ENCODE assay signal across 11 mouse cellular contexts in the genomic region with DNA sequence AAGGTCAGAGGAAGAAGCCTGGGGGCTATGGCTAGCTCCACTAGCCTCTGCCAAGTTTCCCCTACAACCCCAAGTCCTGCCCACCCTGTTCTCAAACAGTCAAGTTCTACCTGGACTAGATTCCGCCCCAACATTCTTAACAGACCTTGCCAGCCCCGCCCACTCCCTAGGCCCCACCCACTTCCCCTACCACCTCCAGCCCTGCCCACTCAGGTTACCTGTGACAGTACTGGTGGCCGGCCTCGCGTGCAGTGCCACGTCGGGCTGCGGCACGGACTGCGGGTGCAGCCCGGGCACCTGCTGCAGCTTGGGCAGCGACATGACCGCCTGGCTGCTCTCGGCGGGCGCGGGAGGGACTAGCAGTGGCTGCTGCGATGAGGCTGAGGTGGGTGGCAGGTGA. TPM values are rescaled to one million over a fixed set of nuclear protein-coding genes. Genes with fewer than 3 reads are reported as not detected.
A peak's percentile ranks its signal among the peaks of the same experiment; 100 is the strongest.
DNase-seq lines count a peak whose midpoint lies in the region; ATAC-seq and TF ChIP-seq lines count a peak whose summit lies in the region.
"Had no signal": no experiment of that assay in that cellular context is flagged by ENCODE, and none has a peak within 500 bp of the region (broad histone marks: within the 10 kb centered on the region; RNA-seq: fewer than 3 reads in every experiment).

No protein-coding gene starts in this region.

- H3K9me3 ChIP-seq in ES-Bruce4 (replicated peaks; ENCODE audit: control insufficient read depth, insufficient read depth, low read length, poor library complexity, severe bottlenecking) = no peaks in the 10 kb centered on the region
- no peaks in the 10 kb centered on the region for H3K9me3 ChIP-seq in embryonic facial prominence, embryonic 11.5 days (replicated peaks; ENCODE audit: control insufficient read depth, low read length)
- H3K9me3 ChIP-seq in lung, postnatal 0 days (ENCODE audit: low read length) = no peaks in the 10 kb centered on the region
- H3K9me3 ChIP-seq: limb, embryonic 12.5 days had no signal

- H3K4me2 ChIP-seq in embryonic facial prominence, embryonic 11.5 days (ENCODE audit: low read depth, low read length) = no peak overlapping the region
- peak overlapping the region; percentile 33; the same call in 1 of the 2 replicates for H3K4me2 ChIP-seq in lung, postnatal 0 days (replicated peaks; ENCODE audit: low read depth, low read length)
- H3K4me2 ChIP-seq: limb, embryonic 12.5 days had no signal

- intact Hi-C loops in gastrocnemius, adult 2 months (cut with DNase I) = no loop called here

- H3K27me3 ChIP-seq in ES-Bruce4 (ENCODE audit: control insufficient read depth, insufficient read depth, low read length, poor library complexity, severe bottlenecking) = no peaks in the 10 kb centered on the region
- no peaks in the 10 kb centered on the region for H3K27me3 ChIP-seq in embryonic facial prominence, embryonic 11.5 days (ENCODE audit: control insufficient read depth, insufficient read depth, low read length)
- no peaks in the 10 kb centered on the region for H3K27me3 ChIP-seq in lung, postnatal 0 days (replicated peaks; ENCODE audit: insufficient read depth, low read length)
- H3K27me3 ChIP-seq: limb, embryonic 12.5 days had no signal

- 0 out of 2 replicates have a peak, but pooled peaks have one; percentile 11 for ATAC-seq in embryonic facial prominence, embryonic 11.5 days (replicated peaks; ENCODE audit: insufficient number of reproducible peaks, low FRiP score, low TSS enrichment, low read depth)
- peak; percentile 84 for ATAC-seq in lung, postnatal 0 days

- TF ChIP-seq CTCF in ES-Bruce4 (IDR thresholded peaks at IDR 0.05; ENCODE audit: low read depth, low read length) = no peak
- no peak for TF ChIP-seq CTCF in lung, postnatal 0 days (IDR thresholded peaks at IDR 0.05)
- no peak for TF ChIP-seq CTCF in gastrocnemius, adult 2 months (IDR thresholded peaks at IDR 0.05)

- peak overlapping the region; percentile 53 for H3K4me3 ChIP-seq in ES-Bruce4 (ENCODE audit: low read depth, low read length)
- no peak overlapping the region for H3K4me3 ChIP-seq in embryonic facial prominence, embryonic 11.5 days (ENCODE audit: low read depth, low read length)
- H3K4me3 ChIP-seq in lung, postnatal 0 days (ENCODE audit: low read depth, low read length) = no peak overlapping the region
- H3K4me3 ChIP-seq in gastrocnemius, adult 2 months = no peak overlapping the region
- H3K4me3 ChIP-seq: limb, embryonic 12.5 days had no signal

- 32% methylated on average over 18 of the region's 18 CpGs for WGBS in embryonic facial prominence, embryonic 11.5 days
- 47% methylated on average over 18 of the region's 18 CpGs for WGBS in lung, postnatal 0 days

- no peak overlapping the region for H3K9ac ChIP-seq in ES-Bruce4 (ENCODE audit: low read depth, poor library complexity, severe bottlenecking)
- no peak overlapping the region for H3K9ac ChIP-seq in embryonic facial prominence, embryonic 11.5 days (replicated peaks; ENCODE audit: low read length)
- no peak overlapping the region for H3K9ac ChIP-seq in lung, postnatal 0 days (replicated peaks; ENCODE audit: low read depth)
- H3K9ac ChIP-seq: limb, embryonic 12.5 days had no signal

- no peak overlapping the region for H3K27ac ChIP-seq in ES-Bruce4 (ENCODE audit: insufficient read depth, low read length)
- H3K27ac ChIP-seq in embryonic facial prominence, embryonic 11.5 days (replicated peaks; ENCODE audit: low read depth, low read length) = no peak overlapping the region
- H3K27ac ChIP-seq in lung, postnatal 0 days (ENCODE audit: low read length) = no peak overlapping the region
- no peak overlapping the region for H3K27ac ChIP-seq in gastrocnemius, adult 2 months
- H3K27ac ChIP-seq: limb, embryonic 12.5 days had no signal

- no peak for TF ChIP-seq POLR2A in ES-Bruce4 (IDR thresholded peaks at IDR 0.05; ENCODE audit: insufficient read depth, low read length)

- no peak for DNase-seq in embryonic facial prominence, embryonic 11.5 days (ENCODE audit: low spot score)
- DNase-seq in kidney, postnatal 10 days = peak; percentile 78
- DNase-seq in lung, postnatal 0 days (ENCODE audit: low spot score) = peak; percentile 76
- DNase-seq in right cerebral cortex, postnatal 25 days = no peak
- no peak for DNase-seq in gastrocnemius, adult 2 months
- DNase-seq in layer of hippocampus, adult 11-12 months (ENCODE audit: low spot score) = no peak
- DNase-seq: cerebellum, postnatal 36 days; thymus, postnatal 14 days had no signal

- no peak for TF ChIP-seq EP300 in ES-Bruce4 (IDR thresholded peaks at IDR 0.05; ENCODE audit: insufficient read depth, low read depth, low read length)
- no peak for TF ChIP-seq EP300 in lung, postnatal 0 days (IDR thresholded peaks at IDR 0.05)

- H3K36me3 ChIP-seq in ES-Bruce4 (ENCODE audit: control insufficient read depth, insufficient read depth, low read length, poor library complexity, severe bottlenecking) = no peaks in the 10 kb centered on the region
- peaks cover 13% of the 10 kb centered on the region for H3K36me3 ChIP-seq in embryonic facial prominence, embryonic 11.5 days (replicated peaks; ENCODE audit: control insufficient read depth, insufficient read depth, low read depth, low read length)
- H3K36me3 ChIP-seq in lung, postnatal 0 days (ENCODE audit: insufficient read depth, low read length) = peaks cover 15% of the 10 kb centered on the region

- no peaks in the 10 kb centered on the region for H3K4me1 ChIP-seq in ES-Bruce4 (ENCODE audit: control insufficient read depth, insufficient read depth, low read length)
- H3K4me1 ChIP-seq in embryonic facial prominence, embryonic 11.5 days (ENCODE audit: control insufficient read depth, insufficient read depth, low read length) = no peaks in the 10 kb centered on the region; the same call in 1 of the 2 replicates
- no peaks in the 10 kb centered on the region; the same call in 1 of the 2 replicates for H3K4me1 ChIP-seq in lung, postnatal 0 days (ENCODE audit: insufficient read depth, low read depth, low read length)

RNA-seq across cellular contexts. Expression of a gene that starts 16.2 kb away (rescaled TPM):
- polyA plus RNA-seq in ES-Bruce4 (2011; ENCODE audit: insufficient read depth, insufficient read length, low read depth, missing spikeins) = 11.6 and 12.8 TPM in 2 replicates
- 31.1 and 34.3 TPM in 2 replicates for polyA plus RNA-seq in embryonic facial prominence, embryonic 11.5 days (2014; fragmentation: Nextera tagmentation; extraction: Ambion mirVana)
- polyA plus RNA-seq in lung, postnatal 0 days (2015; fragmentation: Nextera tagmentation; extraction: Ambion mirVana) = 21.6 and 23.8 TPM in 2 replicates
- 10 to 100 TPM in 1 of 2 experiments, 1 to 10 TPM in 1; 10.0 to 10.5 TPM for total RNA-seq in gastrocnemius, adult 2 months (2021)

RNA-seq across cellular contexts. Expression of a gene that starts 34.5 kb away (rescaled TPM):
- polyA plus RNA-seq in ES-Bruce4 (2011; ENCODE audit: insufficient read depth, insufficient read length, low read depth, missing spikeins) = not detected in 2 replicates
- 0.11 and 0.18 TPM in 2 replicates for polyA plus RNA-seq in embryonic facial prominence, embryonic 11.5 days (2014; fragmentation: Nextera tagmentation; extraction: Ambion mirVana)
- polyA plus RNA-seq in lung, postnatal 0 days (2015; fragmentation: Nextera tagmentation; extraction: Ambion mirVana) = 0.04 and 0.08 TPM in 2 replicates
- under 1 TPM; 0.10 to 0.14 TPM for total RNA-seq in gastrocnemius, adult 2 months (2021)
- total RNA-seq: hematopoietic stem cell, adult 5-6 weeks had no signal

Comparison
In these comparisons a context has a peak if more than half of its experiments do, and no peak if none do; other contexts are left out.
1. DNase-seq: peak in kidney, postnatal 10 days (single experiment) and lung, postnatal 0 days (single experiment); none in embryonic facial prominence, embryonic 11.5 days (single experiment), right cerebral cortex, postnatal 25 days (single experiment), gastrocnemius, adult 2 months (single experiment) and layer of hippocampus, adult 11-12 months (single experiment).